In the genomic region with DNA sequence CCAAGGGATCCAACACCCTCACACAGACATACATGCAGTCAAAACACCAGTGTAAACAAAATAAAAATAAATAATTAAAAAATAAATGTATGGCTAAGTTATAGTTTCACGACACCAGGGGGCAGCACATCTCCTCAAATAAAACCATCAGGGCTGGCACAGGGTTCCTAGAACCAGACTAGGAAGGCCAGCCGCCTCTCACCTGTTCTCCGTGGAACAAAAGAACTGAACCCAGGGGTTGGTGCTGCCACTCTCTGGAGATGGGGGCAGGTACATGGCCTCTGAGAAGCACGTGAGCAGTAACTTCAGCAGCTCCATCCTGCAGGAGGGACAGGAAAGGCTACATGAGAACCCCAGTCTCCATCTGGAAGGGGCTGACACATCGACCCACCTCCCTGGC, we compare ENCODE assay signal across 9 mouse cellular contexts. TPM values are rescaled to one million over a fixed set of nuclear protein-coding genes. Genes with fewer than 3 reads are reported as not detected.
DNase-seq lines count a peak whose midpoint lies in the region; ATAC-seq and TF ChIP-seq lines count a peak whose summit lies in the region.
"Had no signal": no experiment of that assay in that cellular context is flagged by ENCODE, and none has a peak within 500 bp of the region (broad histone marks: within the 10 kb centered on the region; RNA-seq: fewer than 3 reads in every experiment).

No protein-coding gene starts in this region.

- DNase-seq in intestine, embryonic 14.5 days (ENCODE audit: low spot score) = peak; percentile 90
- peak; percentile 55 for DNase-seq in c-Kit-positive CD71-positive TER-119-positive erythroid progenitor cells, embryonic 14.5 days (ENCODE audit: low spot score)
- DNase-seq in left cerebral cortex, postnatal 36 days (ENCODE audit: low spot score in 2 of 2) = peak; percentile 55 to 61
- DNase-seq in midbrain, postnatal 0 days (ENCODE audit: low spot score) = peak; percentile 92

- peak; percentile 80 for TF ChIP-seq CTCF in midbrain, postnatal 0 days (IDR thresholded peaks at IDR 0.05)

- no peak overlapping the region for H3K27ac ChIP-seq in intestine, embryonic 14.5 days (ENCODE audit: low read depth)
- H3K27ac ChIP-seq in intestine, embryonic 16.5 days (ENCODE audit: low read length) = no peak overlapping the region
- H3K27ac ChIP-seq in forebrain, embryonic 16.5 days (ENCODE audit: low read length) = no peak overlapping the region
- H3K27ac ChIP-seq in hindbrain, embryonic 15.5 days (replicated peaks) = peak overlapping the region; percentile 42; the same call in 1 of the 2 replicates
- H3K27ac ChIP-seq in midbrain, postnatal 0 days (ENCODE audit: low read depth, low read length) = peak overlapping the region; percentile 34
- H3K27ac ChIP-seq in stomach, embryonic 14.5 days (ENCODE audit: low read length) = peak overlapping the region; percentile 48; the same call in 1 of the 2 replicates

- WGBS in intestine, embryonic 14.5 days = 19% methylated on average over 5 of the region's 5 CpGs
- WGBS in intestine, embryonic 16.5 days = 20% methylated on average over 5 of the region's 5 CpGs
- WGBS in forebrain, embryonic 16.5 days = 16% methylated on average over 5 of the region's 5 CpGs
- WGBS in hindbrain, embryonic 15.5 days = 21% methylated on average over 5 of the region's 5 CpGs
- 16% methylated on average over 5 of the region's 5 CpGs for WGBS in midbrain, postnatal 0 days
- 14% methylated on average over 5 of the region's 5 CpGs for WGBS in stomach, embryonic 14.5 days

- no peak overlapping the region for H3K4me3 ChIP-seq in intestine, embryonic 14.5 days (ENCODE audit: low read depth, low read length)
- no peak overlapping the region for H3K4me3 ChIP-seq in intestine, embryonic 16.5 days (ENCODE audit: low read length)
- H3K4me3 ChIP-seq in forebrain, embryonic 16.5 days (replicated peaks; ENCODE audit: low read length) = no peak overlapping the region
- no peak overlapping the region for H3K4me3 ChIP-seq in hindbrain, embryonic 15.5 days
- H3K4me3 ChIP-seq in midbrain, postnatal 0 days (ENCODE audit: low read depth, low read length) = no peak overlapping the region
- no peak overlapping the region for H3K4me3 ChIP-seq in stomach, embryonic 14.5 days (ENCODE audit: low read depth, low read length)

- H3K9me3 ChIP-seq in intestine, embryonic 14.5 days (ENCODE audit: control insufficient read depth, low read length) = no peaks in the 10 kb centered on the region
- no peaks in the 10 kb centered on the region for H3K9me3 ChIP-seq in intestine, embryonic 16.5 days (ENCODE audit: control insufficient read depth, low read length)
- H3K9me3 ChIP-seq in forebrain, embryonic 16.5 days (ENCODE audit: control insufficient read depth, low read length) = no peaks in the 10 kb centered on the region
- no peaks in the 10 kb centered on the region for H3K9me3 ChIP-seq in hindbrain, embryonic 15.5 days
- no peaks in the 10 kb centered on the region for H3K9me3 ChIP-seq in midbrain, postnatal 0 days (ENCODE audit: low read length)
- H3K9me3 ChIP-seq in stomach, embryonic 14.5 days (ENCODE audit: control insufficient read depth, low read depth, low read length) = no peaks in the 10 kb centered on the region

- no peaks in the 10 kb centered on the region for H3K27me3 ChIP-seq in intestine, embryonic 14.5 days (replicated peaks; ENCODE audit: control insufficient read depth, insufficient read depth, low read length)
- peaks cover 3% of the 10 kb centered on the region; the same call in 1 of the 2 replicates for H3K27me3 ChIP-seq in intestine, embryonic 16.5 days (replicated peaks; ENCODE audit: control insufficient read depth, insufficient read depth, low read length)
- no peaks in the 10 kb centered on the region for H3K27me3 ChIP-seq in forebrain, embryonic 16.5 days (replicated peaks; ENCODE audit: control insufficient read depth, insufficient read depth, low read length)
- 0 out of 2 replicates have a peak, but pooled peaks cover 6% of the 10 kb centered on the region for H3K27me3 ChIP-seq in hindbrain, embryonic 15.5 days
- H3K27me3 ChIP-seq in midbrain, postnatal 0 days (ENCODE audit: insufficient read depth, low read length) = no peaks in the 10 kb centered on the region
- H3K27me3 ChIP-seq in stomach, embryonic 14.5 days (ENCODE audit: control insufficient read depth, insufficient read depth, low read length) = no peaks in the 10 kb centered on the region
- H3K27me3 ChIP-seq: Patski had no signal

- no peak overlapping the region for H3K9ac ChIP-seq in intestine, embryonic 14.5 days (ENCODE audit: low read length)
- H3K9ac ChIP-seq in intestine, embryonic 16.5 days (ENCODE audit: low read depth, low read length) = no peak overlapping the region
- 0 out of 2 replicates have a peak overlapping the region, but pooled peaks have one; percentile 12 for H3K9ac ChIP-seq in forebrain, embryonic 16.5 days (replicated peaks; ENCODE audit: low read depth, low read length)
- H3K9ac ChIP-seq in hindbrain, embryonic 15.5 days = 0 out of 2 replicates have a peak overlapping the region, but pooled peaks have one; percentile 12
- 0 out of 2 replicates have a peak overlapping the region, but pooled peaks have one; percentile 20 for H3K9ac ChIP-seq in midbrain, postnatal 0 days (replicated peaks; ENCODE audit: low read length, poor library complexity, severe bottlenecking)
- H3K9ac ChIP-seq in stomach, embryonic 14.5 days (replicated peaks; ENCODE audit: low read depth, low read length) = no peak overlapping the region

- intact Hi-C loops in left cerebral cortex, postnatal 36 days (cut with DNase I) = loop anchor here (5.0 kb wide), 1 partner anchor 114 kb away; no protein-coding TSS in a partner anchor

- H3K4me1 ChIP-seq in intestine, embryonic 14.5 days (replicated peaks; ENCODE audit: control insufficient read depth, insufficient read depth, low read length) = peaks cover 12% of the 10 kb centered on the region; the same call in 1 of the 2 replicates
- peaks cover 11% of the 10 kb centered on the region for H3K4me1 ChIP-seq in intestine, embryonic 16.5 days (ENCODE audit: control insufficient read depth, insufficient read depth, low read length)
- peaks cover 10% of the 10 kb centered on the region for H3K4me1 ChIP-seq in forebrain, embryonic 16.5 days (replicated peaks; ENCODE audit: control insufficient read depth, insufficient read depth, low read length)
- H3K4me1 ChIP-seq in hindbrain, embryonic 15.5 days (replicated peaks) = peaks cover 15% of the 10 kb centered on the region
- H3K4me1 ChIP-seq in midbrain, postnatal 0 days (ENCODE audit: insufficient read depth, low read length) = no peaks in the 10 kb centered on the region
- peaks cover 8% of the 10 kb centered on the region; the same call in 1 of the 2 replicates for H3K4me1 ChIP-seq in stomach, embryonic 14.5 days (ENCODE audit: control insufficient read depth, insufficient read depth, low read length)

- H3K4me2 ChIP-seq in intestine, embryonic 14.5 days (ENCODE audit: low read length) = no peak overlapping the region
- H3K4me2 ChIP-seq in intestine, embryonic 16.5 days (ENCODE audit: low read depth, low read length) = no peak overlapping the region
- no peak overlapping the region for H3K4me2 ChIP-seq in forebrain, embryonic 16.5 days (ENCODE audit: low read length)
- H3K4me2 ChIP-seq in hindbrain, embryonic 15.5 days = no peak overlapping the region
- no peak overlapping the region for H3K4me2 ChIP-seq in midbrain, postnatal 0 days (ENCODE audit: low read depth, low read length, poor library complexity, severe bottlenecking)
- H3K4me2 ChIP-seq in stomach, embryonic 14.5 days (replicated peaks; ENCODE audit: low read depth, low read length) = no peak overlapping the region

- H3K36me3 ChIP-seq in intestine, embryonic 14.5 days (ENCODE audit: control insufficient read depth, insufficient read depth, low read length) = no peaks in the 10 kb centered on the region
- no peaks in the 10 kb centered on the region for H3K36me3 ChIP-seq in intestine, embryonic 16.5 days (ENCODE audit: control insufficient read depth, insufficient read depth, low read length)
- no peaks in the 10 kb centered on the region for H3K36me3 ChIP-seq in forebrain, embryonic 16.5 days (ENCODE audit: control insufficient read depth, insufficient read depth)
- H3K36me3 ChIP-seq in hindbrain, embryonic 15.5 days = peaks cover 16% of the 10 kb centered on the region
- peaks cover 32% of the 10 kb centered on the region for H3K36me3 ChIP-seq in midbrain, postnatal 0 days (ENCODE audit: insufficient read depth, low read length)
- no peaks in the 10 kb centered on the region for H3K36me3 ChIP-seq in stomach, embryonic 14.5 days (ENCODE audit: control insufficient read depth, insufficient read depth, low read length)

- 0 out of 2 replicates have a peak, but pooled peaks have one; percentile 21 for ATAC-seq in intestine, embryonic 14.5 days (replicated peaks; ENCODE audit: low FRiP score, low TSS enrichment, low read depth)
- ATAC-seq in intestine, embryonic 16.5 days = no peak
- peak; percentile 49; the same call in 1 of the 2 replicates for ATAC-seq in forebrain, embryonic 16.5 days
- 0 out of 2 replicates have a peak, but pooled peaks have one; percentile 7 for ATAC-seq in hindbrain, embryonic 15.5 days (ENCODE audit: low FRiP score, low read depth)
- peak; percentile 74 for ATAC-seq in midbrain, postnatal 0 days (ENCODE audit: low FRiP score)
- ATAC-seq in stomach, embryonic 14.5 days (ENCODE audit: insufficient number of reproducible peaks, insufficient read depth, low FRiP score, low read depth) = no peak
- ATAC-seq: Patski had no signal

RNA-seq across cellular contexts. Expression of gene Hid1, which starts 9.1 kb away (rescaled TPM):
- polyA plus RNA-seq in intestine, embryonic 14.5 days (2014; fragmentation: Nextera tagmentation; extraction: Ambion mirVana) = 11.5 and 14.4 TPM in 2 replicates
- polyA plus RNA-seq in intestine, embryonic 16.5 days (2015; fragmentation: Nextera tagmentation; extraction: Ambion mirVana) = 20.5 and 22.0 TPM in 2 replicates
- polyA plus RNA-seq in forebrain, embryonic 16.5 days (2015; fragmentation: Nextera tagmentation; extraction: Ambion mirVana) = 46.6 and 58.2 TPM in 2 replicates
- polyA plus RNA-seq in hindbrain, embryonic 15.5 days (2015; fragmentation: Nextera tagmentation; extraction: Ambion mirVana) = 57.2 and 62.4 TPM in 2 replicates
- 100 to 1,000 TPM; 106 to 107 TPM for total RNA-seq in left cerebral cortex, postnatal 36 days (2021)
- total RNA-seq in midbrain, postnatal 0 days (2014; rRNA removed) = 96.0 and 106 TPM in 2 replicates
- 65.6 TPM in 2 replicates for polyA plus RNA-seq in midbrain, postnatal 0 days (2015; fragmentation: Nextera tagmentation; extraction: Ambion mirVana)
- 21.0 and 24.4 TPM in 2 replicates for polyA plus RNA-seq in stomach, embryonic 14.5 days (2014; fragmentation: Nextera tagmentation; extraction: Ambion mirVana)

RNA-seq across cellular contexts. Expression of gene Cdr2l, which starts 23.2 kb away (rescaled TPM):
- polyA plus RNA-seq in intestine, embryonic 14.5 days (2014; fragmentation: Nextera tagmentation; extraction: Ambion mirVana) = 10.6 and 11.6 TPM in 2 replicates
- polyA plus RNA-seq in intestine, embryonic 16.5 days (2015; fragmentation: Nextera tagmentation; extraction: Ambion mirVana) = 4.6 and 5.1 TPM in 2 replicates
- polyA plus RNA-seq in forebrain, embryonic 16.5 days (2015; fragmentation: Nextera tagmentation; extraction: Ambion mirVana) = 16.8 and 18.3 TPM in 2 replicates
- 25.0 and 27.0 TPM in 2 replicates for polyA plus RNA-seq in hindbrain, embryonic 15.5 days (2015; fragmentation: Nextera tagmentation; extraction: Ambion mirVana)
- 10 to 100 TPM; 20.6 to 23.1 TPM for total RNA-seq in left cerebral cortex, postnatal 36 days (2021)
- 66.0 and 68.8 TPM in 2 replicates for total RNA-seq in midbrain, postnatal 0 days (2014; rRNA removed)
- 16.0 and 17.2 TPM in 2 replicates for polyA plus RNA-seq in midbrain, postnatal 0 days (2015; fragmentation: Nextera tagmentation; extraction: Ambion mirVana)
- polyA plus RNA-seq in stomach, embryonic 14.5 days (2014; fragmentation: Nextera tagmentation; extraction: Ambion mirVana) = 12.6 and 13.0 TPM in 2 replicates

RNA-seq across cellular contexts. Expression of gene Otop3, which starts 23.9 kb away (rescaled TPM):
- 0.36 and 0.65 TPM in 2 replicates for polyA plus RNA-seq in intestine, embryonic 14.5 days (2014; fragmentation: Nextera tagmentation; extraction: Ambion mirVana)
- polyA plus RNA-seq in intestine, embryonic 16.5 days (2015; fragmentation: Nextera tagmentation; extraction: Ambion mirVana) = 1.5 and 2.1 TPM in 2 replicates
- 0.37 TPM in 1 of 2 replicates, not detected in the other for polyA plus RNA-seq in forebrain, embryonic 16.5 days (2015; fragmentation: Nextera tagmentation; extraction: Ambion mirVana)
- polyA plus RNA-seq in hindbrain, embryonic 15.5 days (2015; fragmentation: Nextera tagmentation; extraction: Ambion mirVana) = 2.2 and 2.3 TPM in 2 replicates
- total RNA-seq in left cerebral cortex, postnatal 36 days (2021) = under 1 TPM in 1 of 2 experiments, not detected in 1; 0.12 TPM
- 2.1 and 3.7 TPM in 2 replicates for total RNA-seq in midbrain, postnatal 0 days (2014; rRNA removed)
- polyA plus RNA-seq in midbrain, postnatal 0 days (2015; fragmentation: Nextera tagmentation; extraction: Ambion mirVana) = 1.8 and 2.1 TPM in 2 replicates
- polyA plus RNA-seq in stomach, embryonic 14.5 days (2014; fragmentation: Nextera tagmentation; extraction: Ambion mirVana) = 1.0 and 1.2 TPM in 2 replicates
- polyA plus RNA-seq: Patski had no signal

RNA-seq across cellular contexts. Expression of gene Ush1g, which starts 36.6 kb away (rescaled TPM):
- 0.14 TPM in 1 of 2 replicates, not detected in the other for polyA plus RNA-seq in intestine, embryonic 14.5 days (2014; fragmentation: Nextera tagmentation; extraction: Ambion mirVana)
- 0.06 and 0.11 TPM in 2 replicates for polyA plus RNA-seq in intestine, embryonic 16.5 days (2015; fragmentation: Nextera tagmentation; extraction: Ambion mirVana)
- polyA plus RNA-seq in forebrain, embryonic 16.5 days (2015; fragmentation: Nextera tagmentation; extraction: Ambion mirVana) = 0.10 TPM in 2 replicates
- 0.06 and 0.38 TPM in 2 replicates for polyA plus RNA-seq in hindbrain, embryonic 15.5 days (2015; fragmentation: Nextera tagmentation; extraction: Ambion mirVana)
- total RNA-seq in left cerebral cortex, postnatal 36 days (2021) = under 1 TPM; 0.39 to 0.49 TPM
- 0.14 TPM in 1 of 2 replicates, not detected in the other for total RNA-seq in midbrain, postnatal 0 days (2014; rRNA removed)
- polyA plus RNA-seq in midbrain, postnatal 0 days (2015; fragmentation: Nextera tagmentation; extraction: Ambion mirVana) = 0.21 and 0.32 TPM in 2 replicates
- polyA plus RNA-seq in stomach, embryonic 14.5 days (2014; fragmentation: Nextera tagmentation; extraction: Ambion mirVana) = 0.10 TPM in 1 of 2 replicates, not detected in the other

RNA-seq across cellular contexts. Expression of gene Mrpl58, which starts 45.1 kb away (rescaled TPM):
- 218 and 224 TPM in 2 replicates for polyA plus RNA-seq in intestine, embryonic 14.5 days (2014; fragmentation: Nextera tagmentation; extraction: Ambion mirVana)
- polyA plus RNA-seq in intestine, embryonic 16.5 days (2015; fragmentation: Nextera tagmentation; extraction: Ambion mirVana) = 180 and 194 TPM in 2 replicates
- 158 and 176 TPM in 2 replicates for polyA plus RNA-seq in forebrain, embryonic 16.5 days (2015; fragmentation: Nextera tagmentation; extraction: Ambion mirVana)
- 180 and 190 TPM in 2 replicates for polyA plus RNA-seq in hindbrain, embryonic 15.5 days (2015; fragmentation: Nextera tagmentation; extraction: Ambion mirVana)
- total RNA-seq in left cerebral cortex, postnatal 36 days (2021) = 100 to 1,000 TPM; 115 to 119 TPM
- total RNA-seq in midbrain, postnatal 0 days (2014; rRNA removed) = 69.2 and 78.1 TPM in 2 replicates
- polyA plus RNA-seq in midbrain, postnatal 0 days (2015; fragmentation: Nextera tagmentation; extraction: Ambion mirVana) = 187 and 201 TPM in 2 replicates
- 206 and 208 TPM in 2 replicates for polyA plus RNA-seq in stomach, embryonic 14.5 days (2014; fragmentation: Nextera tagmentation; extraction: Ambion mirVana)

Comparison
In these comparisons a context has a peak if more than half of its experiments do, and no peak if none do; other contexts are left out.
1. ATAC-seq: peak in intestine, embryonic 14.5 days (single experiment), forebrain, embryonic 16.5 days (single experiment), hindbrain, embryonic 15.5 days (single experiment) and midbrain, postnatal 0 days (single experiment); none in intestine, embryonic 16.5 days (single experiment) and stomach, embryonic 14.5 days (single experiment).
2. H3K27ac ChIP-seq: peak in hindbrain, embryonic 15.5 days (single experiment), midbrain, postnatal 0 days (single experiment) and stomach, embryonic 14.5 days (single experiment); none in intestine, embryonic 14.5 days (single experiment), intestine, embryonic 16.5 days (single experiment) and forebrain, embryonic 16.5 days (single experiment).
3. H3K9ac ChIP-seq: peak in forebrain, embryonic 16.5 days (single experiment), hindbrain, embryonic 15.5 days (single experiment) and midbrain, postnatal 0 days (single experiment); none in intestine, embryonic 14.5 days (single experiment), intestine, embryonic 16.5 days (single experiment) and stomach, embryonic 14.5 days (single experiment).
4. Peak in every context shown above with its lines, with median percentiles within 50 percentile points of each other: DNase-seq.